Mouse (Mus musculus) kidney, adult 2 months (tissue): ENCODE measurements around the gene Rtl1.

ENCODE experiments used
- CTCF ChIP-seq: fragments of 200-500 bp; conservative IDR thresholded peaks from 2 replicates; pipeline ENCODE4 v1.5.1; 2011; ENCODE audit warnings: low read depth, mild to moderate bottlenecking, control low read depth, low read length, moderate library complexity, mixed read lengths; ENCODE audit not compliant: insufficient read depth, insufficient read length
- POLR2A ChIP-seq: fragments of 200-500 bp; IDR thresholded peaks from one replicate; pipeline ENCODE4 v1.6.1; 2011; ENCODE audit warnings: low read depth, low read length, control low read depth

DNA sequence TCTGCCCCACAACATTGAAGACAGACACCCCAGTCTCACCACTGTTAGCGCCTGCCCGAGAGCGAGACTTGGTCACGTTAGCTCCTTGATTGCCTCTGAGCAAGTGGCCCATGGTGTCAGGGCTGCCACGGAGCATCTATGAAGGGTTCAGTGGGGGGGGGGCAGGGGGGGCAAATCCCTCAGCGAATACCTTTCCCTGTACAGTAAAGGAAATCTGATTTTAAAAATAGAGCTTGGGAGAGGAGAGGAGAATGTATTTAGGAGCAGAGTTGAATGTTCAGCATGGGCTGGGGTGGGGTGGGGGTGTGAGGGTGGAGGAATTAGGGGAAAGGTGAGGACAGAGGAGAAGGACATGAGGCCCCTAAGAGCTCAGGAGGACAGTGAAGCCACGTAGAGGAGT is at the start of gene Rtl1:
- no peak for TF ChIP-seq CTCF
- TF ChIP-seq POLR2A = no peak
